Mouse (Mus musculus) left cerebral cortex, adult 2 months (tissue): ENCODE measurements around the gene Abca4. TPM values are rescaled to one million over a fixed set of nuclear protein-coding genes. Genes with fewer than 3 reads are reported as not detected.

Experiments used
- DNase-seq, 2 experiments: peaks; one replicate each; pipeline ENCODE4 v3.0.0; 2021 to 2022; ENCODE audit warnings: low spot score in 2 of 2, mixed read lengths in 1 of 2; ENCODE audit errors: extremely low spot score in 1 of 2
- H3K27ac ChIP-seq: fragments of 200-600 bp; 2 replicates; pipeline ENCODE4 v1.8.1; 2022
- H3K4me3 ChIP-seq: fragments of 200-600 bp; 2 replicates; pipeline ENCODE4 v1.8.1; 2022
- CTCF ChIP-seq: fragments of 200-600 bp; IDR thresholded peaks from 2 replicates; pipeline ENCODE4 v1.8.1; 2022; ENCODE audit warnings: antibody characterized with exemption, mild to moderate bottlenecking, moderate library complexity
- intact Hi-C: fragments of 180-260 bp; cut with DNase I; formaldehyde crosslinking; loops from one replicate; pipeline ENCODE4 v1.15.1; 2025
- total RNA-seq, 2 experiments: library from RNA; stranded (reverse); gene quantifications; 2 replicates each; pipeline ENCODE4 v1.2.3; 2021

The Abca4 gene
- total RNA-seq, 2 experiments from 2014 or later: 2.0 to 2.1 TPM

- DNase-seq: no peak
- no peak for TF ChIP-seq CTCF
- Histone ChIP-seq H3K27ac (no peak overlapping the region), H3K4me3 (no peak overlapping the region)
- intact Hi-C loops: no loop called here
Measured at GRCm38 (mm10) chr3:122198532-122198931, 154.3 kb downstream of the Abca4 start.

GRCm38 (mm10) chr3:122198966-122199381, 154.7 kb downstream of the Abca4 start:
- Histone ChIP-seq H3K27ac (no peak overlapping the region), H3K4me3 (no peak overlapping the region)
- TF ChIP-seq CTCF: no peak
- intact Hi-C loops: no loop called here
- DNase-seq: no peak

- intact Hi-C loops: no loop called here
- no peak for TF ChIP-seq CTCF
- Histone ChIP-seq H3K4me3 (no peak overlapping the region), H3K27ac (no peak overlapping the region)
- no peak for DNase-seq
Measured at GRCm38 (mm10) chr3:122199600-122199999, 155.4 kb downstream of the Abca4 start.

- Histone ChIP-seq H3K27ac (no peak overlapping the region), H3K4me3 (no peak overlapping the region)
- no peak for TF ChIP-seq CTCF
- no peak for DNase-seq
- intact Hi-C loops: no loop called here
Measured at GRCm38 (mm10) chr3:122200017-122200416, 155.8 kb downstream of the Abca4 start.

GRCm38 (mm10) chr3:122200447-122200846, 156.2 kb downstream of the Abca4 start:
- no peak for TF ChIP-seq CTCF
- no peak overlapping the region for H3K4me3 ChIP-seq
- intact Hi-C loops: no loop called here
- no peak for DNase-seq
- H3K27ac ChIP-seq: no peak overlapping the region

- H3K27ac ChIP-seq: no peak overlapping the region
- TF ChIP-seq CTCF: no peak
- DNase-seq: no peak
- H3K4me3 ChIP-seq: no peak overlapping the region
- intact Hi-C loops: no loop called here
Measured at GRCm38 (mm10) chr3:122202307-122202732, 158.1 kb downstream of the Abca4 start.

- intact Hi-C loops: no loop called here
- H3K27ac ChIP-seq: no peak overlapping the region
- H3K4me3 ChIP-seq: no peak overlapping the region
- no peak for TF ChIP-seq CTCF
- DNase-seq: no peak
Measured at GRCm38 (mm10) chr3:122203675-122204329, 159.6 kb downstream of the Abca4 start.

GRCm38 (mm10) chr3:122205753-122206152, 161.5 kb downstream of the Abca4 start:
- no peak for DNase-seq
- no peak for TF ChIP-seq CTCF
- Histone ChIP-seq H3K27ac (no peak overlapping the region), H3K4me3 (no peak overlapping the region)
- intact Hi-C loops: no loop called here

- no peak for DNase-seq
- no peak for TF ChIP-seq CTCF
- H3K27ac ChIP-seq: no peak overlapping the region
Measured at GRCm38 (mm10) chr3:122206279-122207070, 162.2 kb downstream of the Abca4 start.

GRCm38 (mm10) chr3:122207766-122208165, 163.5 kb downstream of the Abca4 start:
- TF ChIP-seq CTCF: no peak
- H3K27ac ChIP-seq: no peak overlapping the region
- H3K4me3 ChIP-seq: no peak overlapping the region
- DNase-seq: no peak
- intact Hi-C loops: no loop called here

More at GRCm38 (mm10) chr3:122206279-122207070, 162.2 kb downstream of the Abca4 start:
- intact Hi-C loops: no loop called here
- H3K4me3 ChIP-seq: no peak overlapping the region

GRCm38 (mm10) chr3:122208296-122209225, 164.3 kb downstream of the Abca4 start:
- TF ChIP-seq CTCF: no peak
- intact Hi-C loops: no loop called here
- Histone ChIP-seq H3K4me3 (no peak overlapping the region), H3K27ac (no peak overlapping the region)
- no peak for DNase-seq

- no peak overlapping the region for H3K27ac ChIP-seq
- TF ChIP-seq CTCF: no peak
- DNase-seq: no peak
Measured at GRCm38 (mm10) chr3:122209511-122209910, 165.3 kb downstream of the Abca4 start.

More at GRCm38 (mm10) chr3:122209511-122209910, 165.3 kb downstream of the Abca4 start:
- intact Hi-C loops: no loop called here
- no peak overlapping the region for H3K4me3 ChIP-seq
